Mouse (Mus musculus): ENCODE data around the gene Nrgn. TPM values are rescaled to one million over a fixed set of nuclear protein-coding genes. Genes with fewer than 3 reads are reported as not detected.

Gene Nrgn
- total RNA-seq (2023) = not detected

DNA sequence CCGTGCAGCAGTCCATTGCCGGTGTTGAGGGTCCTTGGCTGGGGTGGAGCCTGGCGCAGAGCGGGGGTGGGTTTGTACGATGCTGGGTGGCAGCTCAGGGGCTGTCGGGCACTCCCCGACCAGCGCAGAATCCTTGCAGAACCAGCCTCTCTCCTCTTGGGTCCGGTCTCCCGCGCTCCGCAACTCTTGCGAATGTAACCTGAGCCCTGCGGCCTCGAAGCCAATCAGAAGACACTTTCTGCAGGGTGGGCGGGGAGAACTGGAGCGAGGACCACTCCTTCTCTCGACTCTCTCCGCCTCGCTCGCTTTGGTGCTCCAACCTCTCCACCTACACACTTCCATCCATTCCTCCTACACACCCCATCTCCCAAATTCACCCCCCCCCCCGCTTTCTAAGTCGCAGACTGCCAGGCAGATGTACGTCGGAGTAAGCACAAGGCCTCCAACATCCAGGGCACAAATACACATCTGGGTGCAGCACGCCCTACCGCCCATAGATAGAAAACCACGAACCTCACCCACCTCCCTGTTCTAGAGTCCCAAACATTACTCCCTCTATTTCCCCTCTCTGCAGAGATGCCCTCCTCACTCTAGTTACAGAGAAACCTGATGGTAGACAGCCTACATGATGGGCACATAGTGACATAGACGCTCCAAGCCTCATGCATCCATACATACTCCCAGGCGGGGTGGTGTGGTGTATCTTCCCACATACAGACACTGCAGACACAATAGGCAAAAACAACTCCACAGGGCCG is at the start of gene Nrgn:
Gene Nrgn, minus strand, starts transcription at position 369 of the 758 bp plus-strand sequence.

DNA sequence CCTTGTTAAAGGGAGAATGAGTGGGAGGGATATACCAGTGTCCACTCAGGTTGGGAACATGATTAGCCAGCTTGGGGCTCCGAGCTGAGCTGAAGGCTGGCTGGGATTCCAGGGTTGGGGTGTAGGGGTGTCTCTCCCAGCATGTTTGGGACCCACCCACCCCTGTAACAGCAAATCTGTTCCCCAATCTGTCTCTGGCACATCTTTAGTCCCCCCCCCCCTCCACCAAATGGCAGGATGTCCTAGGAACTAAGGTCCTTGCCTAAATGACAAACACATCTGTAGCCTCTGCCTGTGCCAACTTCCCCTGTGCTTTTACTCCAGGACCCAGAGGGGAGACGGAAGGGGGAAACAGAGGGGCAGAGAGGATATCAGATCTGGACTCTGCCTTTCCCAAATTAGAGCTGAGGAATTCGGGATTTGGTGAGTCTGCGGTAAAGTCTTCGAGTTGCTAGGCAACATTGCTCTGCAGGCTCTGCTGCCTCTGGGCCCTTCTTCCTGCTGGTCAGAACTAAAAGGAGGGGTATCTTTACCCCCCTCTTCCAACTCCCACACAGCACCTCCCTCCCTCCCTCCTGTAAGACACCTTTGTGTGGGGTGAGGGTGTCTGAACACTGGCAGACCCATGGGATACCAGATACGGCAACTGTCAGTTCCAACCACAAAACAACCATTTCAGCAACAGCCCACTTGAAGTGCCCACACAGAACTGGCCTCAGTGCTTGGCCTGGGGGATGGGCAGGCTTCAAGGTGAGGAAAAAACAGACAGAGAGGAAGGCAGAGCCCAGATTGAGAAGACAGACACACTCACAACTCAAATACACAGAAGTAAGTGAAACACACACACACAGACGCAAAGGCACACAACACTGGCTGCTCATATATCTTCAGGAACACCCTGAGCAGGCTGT is 2.4 kb upstream of the Nrgn start, which contains the start of gene Siae:
Gene Siae, plus strand, starts transcription at position 861 of the 911 bp plus-strand sequence.

DNA sequence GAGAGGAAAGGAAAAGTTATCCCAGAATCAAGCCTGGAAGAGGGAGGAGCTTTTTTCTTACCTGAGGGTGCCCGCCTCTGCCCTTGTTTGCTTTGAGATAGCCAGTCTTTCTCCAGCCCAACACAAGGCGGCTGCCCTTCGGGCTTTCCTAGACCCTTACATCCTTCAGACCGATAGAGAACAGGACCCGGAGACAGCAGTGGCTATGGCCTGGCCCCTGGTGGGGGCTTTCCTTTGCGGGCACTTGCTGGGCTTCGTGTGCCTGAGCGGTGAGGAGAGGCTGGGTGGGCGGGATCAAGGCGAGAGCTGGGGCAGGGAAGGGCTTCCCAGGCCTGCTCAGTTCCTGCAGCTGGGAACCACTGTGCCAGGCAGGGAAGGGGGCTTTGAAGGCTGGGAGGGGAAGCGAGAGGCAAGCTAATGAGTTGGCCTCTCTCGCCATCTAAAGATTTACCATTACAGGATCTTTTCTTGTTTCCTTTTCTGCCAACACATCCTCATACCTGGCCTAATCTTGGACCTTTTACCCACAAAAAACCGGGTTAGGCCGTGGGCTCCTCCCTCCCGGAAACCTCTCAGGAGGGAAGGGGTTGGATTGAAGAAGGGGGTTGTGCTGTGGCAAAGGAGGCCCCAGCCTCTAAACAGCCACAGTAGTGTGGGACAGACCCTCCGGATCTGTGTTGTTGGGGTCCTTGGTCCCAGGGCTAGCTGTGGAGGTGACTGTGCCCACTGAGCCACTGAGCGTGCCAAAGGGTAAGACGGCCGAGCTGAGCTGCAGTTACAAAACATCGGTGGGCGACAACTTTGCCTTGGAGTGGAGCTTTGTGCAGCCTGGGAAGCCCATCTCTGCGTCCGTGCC is 13.3 kb downstream of the Nrgn start, which contains the start of gene Vsig2:
Gene Vsig2, plus strand, starts transcription at position 86 of the 856 bp plus-strand sequence.

DNA sequence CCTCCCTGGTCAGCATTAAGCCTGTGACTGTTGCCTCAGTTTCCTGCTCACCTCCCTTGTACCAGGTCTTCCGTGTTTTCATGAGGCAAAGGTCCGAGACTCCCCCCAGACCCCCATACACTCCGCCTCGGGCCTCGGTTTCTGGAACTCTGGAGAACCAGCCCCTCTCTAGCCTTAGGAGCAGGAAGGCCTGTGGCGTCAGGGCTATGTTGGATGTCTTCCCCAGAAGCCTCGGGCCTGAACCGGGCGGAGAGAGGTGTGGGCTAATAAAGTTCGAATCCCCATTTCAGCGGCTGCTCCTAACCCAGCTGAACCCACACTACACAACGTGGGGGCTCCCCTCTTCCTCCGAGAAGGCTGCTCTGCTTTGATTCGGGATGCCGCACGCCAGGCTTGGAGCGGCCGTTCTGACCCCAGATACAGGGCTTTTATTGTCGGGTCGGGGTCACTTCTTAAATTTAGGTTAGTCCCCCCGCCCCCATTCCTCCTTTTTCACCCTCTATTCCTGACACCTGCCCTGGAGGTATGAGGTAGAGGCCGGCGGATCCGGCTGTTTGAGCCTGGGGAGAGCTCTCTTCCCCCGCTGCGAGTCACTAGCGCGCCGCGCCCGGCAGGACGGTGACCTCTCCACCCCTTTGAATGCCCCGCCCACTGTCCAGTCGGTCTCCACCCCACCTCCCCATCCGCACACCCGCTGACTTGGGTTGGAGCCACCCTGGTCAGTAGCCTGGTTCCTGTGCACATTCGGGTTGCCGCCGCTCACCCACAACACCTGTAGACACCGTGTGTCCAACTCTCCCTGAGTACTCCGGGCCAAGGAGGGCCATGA is 25.1 kb downstream of the Nrgn start, which contains the start of gene Esam:
Gene Esam, plus strand, starts transcription at position 683 of the 829 bp plus-strand sequence.

Other genes starting within 250 kb of the Nrgn start
- 1 to 10 TPM; 3.8 to 4.8 TPM for gene Ccdc15, start 204.5 kb downstream of the Nrgn start, total RNA-seq (2023)
- not detected for gene Hepacam, start 185.6 kb downstream of the Nrgn start, total RNA-seq (2023)
- gene Robo4, start 151.0 kb downstream of the Nrgn start, total RNA-seq (2023) = not detected
- gene Robo3, start 119.7 kb downstream of the Nrgn start, total RNA-seq (2023) = not detected
- 10 to 100 TPM; 19.3 to 19.9 TPM for gene Msantd2, start 63.6 kb downstream of the Nrgn start, total RNA-seq (2023)
- 1 to 10 TPM; 2.8 to 3.3 TPM for gene Esam, start 24.8 kb downstream of the Nrgn start, total RNA-seq (2023)
- gene Vsig2, start 13.6 kb downstream of the Nrgn start, total RNA-seq (2023) = not detected
- 10 to 100 TPM in 1 of 2 experiments, 1 to 10 TPM in 1; 9.3 to 11.4 TPM for gene Siae, start 2.8 kb upstream of the Nrgn start, total RNA-seq (2023)
- gene Spa17, start 60.8 kb upstream of the Nrgn start, total RNA-seq (2023) = not detected
- 10 to 100 TPM; 23.0 to 23.5 TPM for gene Tbrg1, start 104.4 kb upstream of the Nrgn start, total RNA-seq (2023)
- gene Panx3, start 116.3 kb upstream of the Nrgn start, total RNA-seq (2023) = not detected
- not detected for gene Olfr160, start 163.3 kb upstream of the Nrgn start, total RNA-seq (2023)
- not detected for gene Olfr874, start 192.2 kb upstream of the Nrgn start, total RNA-seq (2023)
- not detected for gene Olfr875, start 219.0 kb upstream of the Nrgn start, total RNA-seq (2023)